Mouse (Mus musculus) cerebellum, postnatal 4 days (tissue): ENCODE results near the gene Kcnj9.

Experiments
- DNase-seq, 2 experiments: peaks; one replicate each; pipeline ENCODE4 v3.0.0; 2022; ENCODE audit warnings: low spot score in 2 of 2, mixed read lengths in 1 of 2

Kcnj9 gene

DNA sequence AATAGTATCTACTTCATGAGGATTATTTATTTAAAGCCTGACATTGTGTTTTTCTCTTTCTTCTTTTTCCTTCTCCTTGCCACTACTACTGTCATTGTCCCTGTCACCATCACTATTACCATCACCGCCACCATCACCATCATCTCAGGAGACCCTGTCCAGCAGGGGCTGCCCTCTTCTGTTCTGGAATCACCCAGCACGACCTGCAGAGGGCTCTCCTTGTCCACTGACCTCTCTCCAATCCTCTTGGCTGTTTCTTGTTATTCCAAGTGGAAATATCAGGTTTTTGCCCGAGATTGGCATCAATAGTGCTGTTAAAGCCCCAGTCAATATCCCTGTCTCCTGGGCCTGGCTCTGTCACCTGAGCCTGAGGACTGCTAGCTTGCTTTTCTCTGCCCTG lies 4.4 kb upstream of the Kcnj9 start:
- DNase-seq: no peak

DNA sequence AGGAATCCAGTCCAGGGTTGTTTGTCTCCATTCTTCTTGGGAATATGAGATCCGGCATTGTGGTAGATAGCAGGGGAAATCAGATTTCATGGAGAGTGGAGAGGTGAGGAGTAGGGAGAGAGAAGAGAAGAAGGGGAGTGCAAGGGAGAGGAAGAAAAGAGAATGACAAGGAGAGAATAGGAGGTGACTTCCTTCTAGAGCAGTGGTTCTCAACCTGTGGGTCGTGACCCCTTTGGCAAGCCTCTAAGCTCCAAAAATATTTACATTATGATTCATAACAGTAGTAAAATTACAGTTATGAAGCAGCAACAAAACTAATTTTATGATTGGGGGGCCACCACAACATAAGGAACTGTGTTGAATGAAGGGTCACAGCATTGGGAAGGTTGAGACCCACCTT lies 3.8 kb upstream of the Kcnj9 start:
- no peak for DNase-seq

DNA sequence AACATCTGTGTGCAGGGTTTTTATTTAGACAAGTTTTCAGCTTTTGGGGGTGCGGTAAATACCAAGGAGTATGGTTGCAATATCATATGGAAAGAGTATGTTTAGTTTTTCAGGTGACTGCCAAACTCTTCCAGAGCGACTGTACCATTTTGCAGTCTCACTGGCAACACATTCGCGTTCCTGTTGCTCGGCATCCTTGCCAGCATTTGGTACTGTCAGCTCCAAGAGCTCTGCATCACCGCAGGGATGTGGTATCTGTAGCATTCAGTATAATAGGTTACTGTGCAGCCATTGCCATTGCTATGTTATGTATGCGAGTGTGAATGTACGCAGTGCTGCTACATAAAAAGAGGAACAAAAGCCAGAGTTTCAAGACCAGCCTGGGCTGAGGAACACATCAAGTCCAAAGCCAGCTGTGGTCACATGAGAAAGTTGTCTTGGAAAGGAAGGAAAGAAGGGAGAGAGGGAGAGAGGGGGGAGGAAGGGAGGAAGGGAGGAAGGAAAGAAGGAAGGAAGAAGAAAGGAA lies 2.4 kb upstream of the Kcnj9 start:
- no peak for DNase-seq

DNA sequence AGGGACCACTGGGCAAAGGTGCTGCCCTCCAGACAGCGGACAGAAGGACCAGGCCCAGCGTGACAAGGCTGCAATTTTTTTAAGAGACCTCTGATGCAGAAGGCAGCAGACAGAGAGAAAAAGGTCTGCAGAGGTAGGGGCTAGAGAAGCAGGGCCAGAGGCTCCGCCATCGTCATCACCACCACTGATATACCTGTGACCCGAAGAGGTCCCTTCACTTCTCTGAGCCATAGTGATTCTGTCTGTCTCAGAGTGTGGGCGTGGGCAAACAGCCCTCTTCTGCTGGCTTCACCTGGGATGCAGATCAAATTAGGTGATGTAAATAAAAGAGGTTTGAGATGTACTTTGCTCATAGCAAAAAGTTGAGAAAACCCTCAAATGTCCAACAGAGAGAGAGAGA lies 498 bp upstream of the Kcnj9 start:
- DNase-seq: no peak

DNA sequence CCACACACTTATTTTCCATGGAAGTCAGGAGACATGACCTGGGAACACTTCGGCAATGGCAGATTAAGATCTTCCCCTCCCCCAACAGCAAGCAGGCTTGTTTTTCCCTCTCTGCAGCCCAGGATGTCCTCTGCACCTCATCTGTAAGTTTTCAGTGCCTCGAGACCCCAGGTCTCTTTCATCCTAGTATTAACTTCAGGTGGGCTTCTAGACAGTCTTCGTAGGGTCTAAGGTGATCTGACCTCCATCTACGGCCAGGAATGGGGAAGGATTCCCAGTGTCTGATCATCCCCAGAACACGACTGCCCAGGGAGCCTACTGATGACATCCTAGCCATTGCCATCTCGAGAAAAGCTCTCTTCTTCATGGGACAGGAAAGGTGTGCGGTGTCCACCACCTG lies 657 bp downstream of the Kcnj9 start:
- no peak for DNase-seq

GRCm38 (mm10) chr1:172328041-172328440 lies 1.1 kb downstream of the Kcnj9 start:
- no peak for DNase-seq

DNA sequence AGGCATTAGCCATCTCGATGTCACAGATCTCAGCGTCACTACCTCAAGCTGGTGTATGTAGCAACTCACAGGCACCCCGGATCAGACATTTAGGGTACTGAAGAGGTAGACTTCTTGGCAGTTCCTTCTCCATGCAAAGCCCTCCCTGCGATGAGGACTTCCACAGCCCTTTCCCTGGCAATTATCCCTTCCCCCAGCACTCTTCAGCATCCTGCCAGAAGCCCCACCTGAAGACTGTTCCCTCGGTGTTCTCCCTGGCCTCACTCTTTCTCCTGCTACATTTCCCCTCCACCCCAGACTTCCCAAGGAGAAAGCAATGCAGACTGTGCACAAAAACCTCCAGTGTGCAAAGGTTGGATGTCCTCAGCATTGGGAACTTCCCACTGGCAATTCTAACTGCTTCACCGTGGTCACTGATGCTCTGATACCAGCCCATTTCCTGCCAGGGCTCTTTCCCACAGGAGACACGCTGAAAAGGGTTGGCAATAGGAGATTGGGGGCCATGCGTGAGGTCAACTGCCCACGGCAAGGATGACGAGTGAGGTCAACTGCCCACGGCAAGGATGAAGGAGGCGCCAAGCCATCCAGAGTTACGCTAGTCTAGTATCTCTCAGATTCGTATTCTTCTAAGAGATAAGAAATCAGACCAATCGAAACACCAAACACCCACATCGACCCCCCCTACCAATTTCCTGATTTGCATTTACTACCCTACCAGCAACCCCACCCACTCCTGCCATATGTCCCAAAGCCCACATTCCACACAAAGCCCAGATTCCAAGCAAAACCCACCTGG lies 1.7 kb downstream of the Kcnj9 start:
- DNase-seq: no peak

- no peak for DNase-seq
Measured at GRCm38 (mm10) chr1:172326684-172327083, 2.4 kb downstream of the Kcnj9 start.

DNA sequence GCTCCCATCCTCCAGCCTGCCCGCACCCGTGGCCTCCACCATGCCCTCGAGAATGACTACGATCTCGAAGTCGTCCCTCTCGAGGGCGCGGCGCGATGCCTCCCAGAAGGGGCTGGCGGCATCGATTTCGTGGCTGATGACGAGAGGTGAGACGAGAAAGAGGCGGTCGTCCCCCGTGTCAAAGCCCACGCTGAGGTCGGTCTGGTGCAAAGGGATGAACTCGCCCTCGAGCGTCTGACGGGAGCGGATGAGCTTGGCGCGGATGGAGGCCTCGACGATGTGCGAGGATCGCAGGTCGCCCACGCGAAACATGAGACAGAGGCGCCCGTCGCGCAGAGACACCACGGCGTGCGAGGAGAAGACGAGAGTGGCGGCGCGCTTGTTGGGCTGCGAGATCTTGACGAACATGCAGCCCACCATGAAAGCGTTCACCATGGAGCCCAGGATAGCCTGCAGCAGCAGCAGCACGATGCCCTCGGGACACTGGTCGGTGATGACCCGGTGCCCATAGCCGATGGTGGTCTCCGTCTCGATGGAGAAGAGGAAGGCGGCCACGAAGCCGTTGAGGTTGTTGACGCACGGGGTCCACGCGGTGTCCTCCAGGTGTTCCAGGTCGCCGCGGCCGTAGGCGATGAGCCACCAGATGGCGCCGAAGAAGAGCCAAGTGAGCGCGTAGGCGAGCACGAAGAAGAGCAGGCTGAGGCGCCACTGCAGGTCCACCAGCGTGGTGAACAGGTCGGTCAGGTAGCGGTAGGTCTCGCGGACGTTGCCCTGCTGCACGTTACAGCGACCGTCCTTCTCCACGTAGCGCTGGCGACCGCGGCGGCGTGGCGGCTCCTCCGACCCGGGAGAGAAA lies 3.2 kb downstream of the Kcnj9 start:
- peak; percentile 53 to 78 for DNase-seq

DNA sequence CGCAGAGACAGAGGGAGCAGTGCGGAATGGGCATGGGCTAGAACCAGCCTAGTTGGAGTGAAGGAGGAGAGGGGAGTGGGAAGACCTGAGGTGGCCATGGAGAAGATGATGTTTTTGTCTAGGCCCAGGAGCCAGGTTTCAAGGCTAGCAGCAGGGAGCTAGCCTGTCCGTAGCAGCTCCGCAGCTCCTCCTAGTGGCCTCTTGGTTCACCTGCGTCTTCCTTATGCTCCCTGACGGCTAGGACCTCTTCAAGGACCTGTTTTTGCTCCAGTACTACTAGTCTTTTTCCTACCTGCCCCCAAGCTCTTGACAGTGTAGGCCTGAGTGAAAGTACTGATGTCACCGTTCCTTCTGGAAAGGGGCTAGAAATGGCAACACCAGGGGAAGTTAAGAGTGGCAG lies 4.4 kb downstream of the Kcnj9 start:
- DNase-seq: peak; percentile 54 to 81

- DNase-seq: no peak
Measured at GRCm38 (mm10) chr1:172323801-172324359, 5.2 kb downstream of the Kcnj9 start.

DNA sequence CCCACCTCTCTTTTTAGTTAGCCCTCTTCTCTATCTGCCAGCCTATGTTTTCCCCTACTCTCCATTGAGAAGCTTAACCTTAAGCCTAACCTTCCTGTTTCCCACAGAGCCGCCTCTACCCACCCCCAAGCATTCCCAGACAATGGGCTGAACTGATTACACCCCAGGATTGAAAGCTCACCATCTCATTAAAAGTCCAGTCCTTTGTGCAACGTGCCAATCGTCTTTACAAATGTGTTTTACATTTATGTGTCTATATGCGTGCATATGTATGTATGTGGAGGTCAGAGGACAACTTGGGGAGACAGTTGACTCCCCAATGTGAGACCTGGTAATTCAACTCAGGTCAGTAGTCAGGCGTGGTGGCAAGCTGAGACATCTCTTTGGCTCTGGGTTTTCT lies 5.8 kb downstream of the Kcnj9 start:
- no peak for DNase-seq

GRCm38 (mm10) chr1:172322725-172323124 lies 6.4 kb downstream of the Kcnj9 start:
- no peak for DNase-seq

DNA sequence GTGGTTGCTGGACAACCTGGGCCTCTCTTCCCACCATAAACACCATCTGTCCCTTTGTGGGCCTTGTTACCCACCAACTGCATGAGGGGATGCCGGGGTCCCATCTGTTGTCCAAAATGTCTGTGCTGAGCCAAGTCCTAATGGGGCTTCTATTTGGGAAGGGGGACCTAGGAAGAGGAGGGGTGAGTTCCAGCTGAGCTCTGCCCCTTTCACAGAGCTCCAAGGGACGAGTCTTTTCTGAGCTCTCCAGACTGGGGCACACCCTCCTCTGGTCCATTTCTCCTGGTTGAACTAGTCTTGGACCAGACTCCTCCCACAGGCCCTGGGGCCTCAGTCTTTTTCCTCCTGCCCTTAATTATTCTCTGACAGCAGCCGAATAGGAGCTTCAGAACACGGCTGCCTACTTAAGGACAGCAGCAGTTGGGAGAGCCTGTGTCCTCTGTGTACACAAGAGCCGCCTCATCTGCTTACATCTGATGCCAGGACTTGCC lies 9.2 kb downstream of the Kcnj9 start:
- peak in 1 of 2 experiments; percentile 40 for DNase-seq

DNA sequence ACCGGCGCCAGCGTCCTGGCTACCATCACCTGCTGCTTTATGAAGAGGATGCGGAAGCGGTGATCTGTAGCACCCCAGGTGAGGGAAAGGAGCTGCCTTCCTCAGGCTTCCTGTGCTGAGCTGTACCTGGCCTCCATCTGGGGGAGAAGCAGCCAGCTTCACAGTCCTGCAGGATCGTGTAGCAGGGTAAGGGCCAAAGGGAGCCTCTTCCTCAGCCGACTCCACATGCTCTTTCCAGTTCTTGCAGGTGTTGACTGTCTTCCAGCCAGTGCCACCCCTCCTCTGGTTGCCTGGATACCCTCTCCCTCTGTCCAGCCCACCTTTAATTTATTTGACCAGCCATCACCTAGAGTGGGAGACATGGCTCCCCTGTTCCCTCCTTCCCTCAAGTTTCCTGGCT lies 9.8 kb downstream of the Kcnj9 start:
- DNase-seq: no peak

GRCm38 (mm10) chr1:172318424-172319035 lies 10.6 kb downstream of the Kcnj9 start:
- DNase-seq: no peak

- DNase-seq: peak in 1 of 2 experiments; percentile 32
Measured at GRCm38 (mm10) chr1:172317946-172318345, 11.2 kb downstream of the Kcnj9 start.

GRCm38 (mm10) chr1:172317431-172317830 lies 11.7 kb downstream of the Kcnj9 start:
- no peak for DNase-seq

GRCm38 (mm10) chr1:172314911-172315310 lies 14.2 kb downstream of the Kcnj9 start:
- DNase-seq: no peak

- DNase-seq: no peak
Measured at GRCm38 (mm10) chr1:172313613-172314411, 15.3 kb downstream of the Kcnj9 start.
